Mouse (Mus musculus): ENCODE data around the gene Rdm1. TPM values are rescaled to one million over a fixed set of nuclear protein-coding genes. Genes with fewer than 3 reads are reported as not detected.
A peak's percentile ranks its signal among the peaks of the same experiment; 100 is the strongest.
"Not testable (repeated sequence)": the region's sequence is repeated elsewhere in the genome, so short reads cannot be mapped to it uniquely, and the experiment has no call there.

Rdm1 gene
- polyA plus RNA-seq, 1 experiment: 1.4 TPM

GRCm38 (mm10) chr11:101635660-101636059 is 8.7 kb downstream of the Rdm1 start:
- Histone ChIP-seq H3K27me3 (ENCODE audit: control insufficient read depth) (peaks cover 7% of the 10 kb centered on the region), H3K9me3 (ENCODE audit: control insufficient read depth, low read length) (peaks cover 5% of the 10 kb centered on the region; the same call in 1 of the 2 replicates), H3K36me3 (ENCODE audit: control insufficient read depth) (peaks cover 24% of the 10 kb centered on the region), H3K4me1 (ENCODE audit: control insufficient read depth) (peaks cover 2% of the 10 kb centered on the region), H3K4me3 (replicated peaks) (no peak overlapping the region)
- TF ChIP-seq TAL1 (IDR thresholded peaks at IDR 0.05; ENCODE audit: low read length) (no peak), GATA1 (IDR thresholded peaks at IDR 0.05; ENCODE audit: low read length) (no peak)

- H3K36me3 ChIP-seq (ENCODE audit: control insufficient read depth): peaks cover 9% of the 10 kb centered on the region
- H3K4me3 ChIP-seq (replicated peaks): no peak overlapping the region
- peaks cover 18% of the 10 kb centered on the region for H3K4me1 ChIP-seq (ENCODE audit: control insufficient read depth)
- H3K27me3 ChIP-seq (ENCODE audit: control insufficient read depth): peaks cover 7% of the 10 kb centered on the region
- TF ChIP-seq TAL1 (IDR thresholded peaks at IDR 0.05; ENCODE audit: low read length): no peak
- TF ChIP-seq GATA1 (IDR thresholded peaks at IDR 0.05; ENCODE audit: low read length): no peak
- peaks cover 5% of the 10 kb centered on the region; the same call in 1 of the 2 replicates for H3K9me3 ChIP-seq (ENCODE audit: control insufficient read depth, low read length)
Observed at GRCm38 (mm10) chr11:101639761-101640160, 12.8 kb downstream of the Rdm1 start.

- not testable (repeated sequence) for H3K36me3 ChIP-seq (ENCODE audit: control insufficient read depth); H3K9me3 ChIP-seq (ENCODE audit: control insufficient read depth, low read length); H3K27me3 ChIP-seq (ENCODE audit: control insufficient read depth)
- Histone ChIP-seq H3K4me1 (ENCODE audit: control insufficient read depth) (peaks cover 18% of the 10 kb centered on the region), H3K4me3 (replicated peaks) (peak overlapping the region; percentile 50)
Observed at GRCm38 (mm10) chr11:101640857-101641709, 14.1 kb downstream of the Rdm1 start.

- peaks cover 21% of the 10 kb centered on the region for H3K4me1 ChIP-seq (ENCODE audit: control insufficient read depth)
- not testable (repeated sequence) for H3K36me3 ChIP-seq (ENCODE audit: control insufficient read depth); H3K27me3 ChIP-seq (ENCODE audit: control insufficient read depth); H3K9me3 ChIP-seq (ENCODE audit: control insufficient read depth, low read length); H3K4me3 ChIP-seq (replicated peaks)
Observed at GRCm38 (mm10) chr11:101641710-101642642, 15.0 kb downstream of the Rdm1 start.

GRCm38 (mm10) chr11:101642931-101643330 is 15.9 kb downstream of the Rdm1 start:
- TF ChIP-seq GATA1 (IDR thresholded peaks at IDR 0.05; ENCODE audit: low read length) (no peak), TAL1 (IDR thresholded peaks at IDR 0.05; ENCODE audit: low read length) (no peak)
- no peaks in the 10 kb centered on the region for H3K36me3 ChIP-seq (ENCODE audit: control insufficient read depth)
- no peak overlapping the region for H3K4me3 ChIP-seq (replicated peaks)

GRCm38 (mm10) chr11:101644591-101644990 is 17.6 kb downstream of the Rdm1 start:
- Histone ChIP-seq H3K4me1 (ENCODE audit: control insufficient read depth) (peaks cover 21% of the 10 kb centered on the region), H3K27me3 (ENCODE audit: control insufficient read depth) (peaks cover 7% of the 10 kb centered on the region), H3K4me3 (replicated peaks) (no peak overlapping the region), H3K9me3 (ENCODE audit: control insufficient read depth, low read length) (peaks cover 6% of the 10 kb centered on the region; the same call in 1 of the 2 replicates), H3K36me3 (ENCODE audit: control insufficient read depth) (no peaks in the 10 kb centered on the region)
- no peak for TF ChIP-seq GATA1 (IDR thresholded peaks at IDR 0.05; ENCODE audit: low read length)
- TF ChIP-seq TAL1 (IDR thresholded peaks at IDR 0.05; ENCODE audit: low read length): no peak

More at GRCm38 (mm10) chr11:101642931-101643330, 15.9 kb downstream of the Rdm1 start:
- Histone ChIP-seq H3K4me1 (ENCODE audit: control insufficient read depth) (peaks cover 21% of the 10 kb centered on the region), H3K9me3 (ENCODE audit: control insufficient read depth, low read length) (peaks cover 5% of the 10 kb centered on the region; the same call in 1 of the 2 replicates), H3K27me3 (ENCODE audit: control insufficient read depth) (peaks cover 7% of the 10 kb centered on the region)

GRCm38 (mm10) chr11:101645043-101645410 is 18.0 kb downstream of the Rdm1 start:
- not testable (repeated sequence) for H3K27me3 ChIP-seq (ENCODE audit: control insufficient read depth); H3K36me3 ChIP-seq (ENCODE audit: control insufficient read depth); H3K9me3 ChIP-seq (ENCODE audit: control insufficient read depth, low read length); H3K4me3 ChIP-seq (replicated peaks)
- H3K4me1 ChIP-seq (ENCODE audit: control insufficient read depth): peaks cover 21% of the 10 kb centered on the region

- not testable (repeated sequence) for H3K9me3 ChIP-seq (ENCODE audit: control insufficient read depth, low read length); H3K27me3 ChIP-seq (ENCODE audit: control insufficient read depth); H3K36me3 ChIP-seq (ENCODE audit: control insufficient read depth)
- peak overlapping the region; percentile 35 for H3K4me3 ChIP-seq (replicated peaks)
- peaks cover 21% of the 10 kb centered on the region for H3K4me1 ChIP-seq (ENCODE audit: control insufficient read depth)
Observed at GRCm38 (mm10) chr11:101645411-101646282, 18.7 kb downstream of the Rdm1 start.

- peaks cover 16% of the 10 kb centered on the region for H3K4me1 ChIP-seq (ENCODE audit: control insufficient read depth)
Observed at GRCm38 (mm10) chr11:101646283-101646794, 19.3 kb downstream of the Rdm1 start.

GRCm38 (mm10) chr11:101647093-101647492 is 20.1 kb downstream of the Rdm1 start:
- peaks cover 16% of the 10 kb centered on the region for H3K4me1 ChIP-seq (ENCODE audit: control insufficient read depth)
- H3K36me3 ChIP-seq (ENCODE audit: control insufficient read depth); H3K27me3 ChIP-seq (ENCODE audit: control insufficient read depth); H3K9me3 ChIP-seq (ENCODE audit: control insufficient read depth, low read length); H3K4me3 ChIP-seq (replicated peaks): not testable (repeated sequence)

More at GRCm38 (mm10) chr11:101646283-101646794, 19.3 kb downstream of the Rdm1 start:
- H3K36me3 ChIP-seq (ENCODE audit: control insufficient read depth); H3K27me3 ChIP-seq (ENCODE audit: control insufficient read depth); H3K9me3 ChIP-seq (ENCODE audit: control insufficient read depth, low read length): not testable (repeated sequence)
- peak overlapping the region; percentile 36 for H3K4me3 ChIP-seq (replicated peaks)
